Mouse (Mus musculus): ENCODE measurements around the gene D230025D16Rik.

DNA sequence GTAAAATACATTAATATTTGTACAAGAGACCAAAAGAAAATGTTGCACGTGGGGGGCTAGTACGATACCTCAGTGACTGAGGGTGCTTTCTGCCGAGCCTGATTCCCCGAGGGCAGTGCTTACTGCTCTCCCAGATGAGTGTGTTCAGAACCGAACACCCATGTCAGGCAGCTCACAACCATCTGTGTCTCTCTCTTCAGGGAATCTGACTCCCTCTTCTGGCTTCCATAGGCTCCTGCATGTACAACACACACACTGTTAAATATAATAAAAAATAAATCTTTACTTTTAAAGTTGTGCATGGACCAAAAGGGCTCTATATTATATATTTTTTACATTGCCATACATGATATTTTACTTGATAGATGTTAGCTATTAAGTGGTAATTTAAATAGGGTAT lies 10.8 kb upstream of the D230025D16Rik start:
- no peak for TF ChIP-seq CTCF (IDR thresholded peaks at IDR 0.05; ENCODE audit: borderline replicate concordance, control insufficient read depth, extremely low read depth, insufficient read depth, low read length, poor library complexity)
- TF ChIP-seq POLR2A (IDR thresholded peaks at IDR 0.05; ENCODE audit: control insufficient read depth, extremely low read depth, insufficient read depth, low read length, poor library complexity) = no peak
